Mouse (Mus musculus) forebrain, embryonic 14.5 days (tissue): ENCODE measurements around the gene Gm3285. TPM values are rescaled to one million over a fixed set of nuclear protein-coding genes. Genes with fewer than 3 reads are reported as not detected.

Source experiments
- ATAC-seq: fragments of 200-750 bp; cut with Nextera tagmentation; 2 replicates; pipeline ENCODE4 v1.8.0; 2017; ENCODE audit warnings: mild to moderate bottlenecking, moderate library complexity
- DNase-seq: peaks from one replicate; pipeline ENCODE4 v3.0.0-alpha.2; 2015; ENCODE audit warnings: low spot score
- H3K27ac ChIP-seq: fragments of 300-500 bp; sonication (generic); 2 replicates; pipeline ENCODE4 v1.5.1; 2014; ENCODE audit warnings: low read depth, mild to moderate bottlenecking, control low read depth, low read length, moderate library complexity
- H3K27me3 ChIP-seq: fragments of 300-500 bp; sonication (generic); replicated peaks from 2 replicates; pipeline ENCODE4 v1.6.1; 2014; ENCODE audit warnings: low read length, control low read depth, mixed read lengths; ENCODE audit not compliant: control insufficient read depth, insufficient read depth
- H3K36me3 ChIP-seq: fragments of 300-500 bp; sonication (generic); 2 replicates; pipeline ENCODE4 v1.6.1; 2014; ENCODE audit warnings: low read length, control low read depth; ENCODE audit not compliant: control insufficient read depth, insufficient read depth
- H3K4me1 ChIP-seq: fragments of 300-500 bp; sonication (generic); 2 replicates; pipeline ENCODE4 v1.6.1; 2014; ENCODE audit warnings: antibody characterized with exemption, low read length, control low read depth; ENCODE audit not compliant: control insufficient read depth, insufficient read depth
- H3K4me2 ChIP-seq: fragments of 300-500 bp; sonication (generic); 2 replicates; pipeline ENCODE4 v1.6.1; 2014; ENCODE audit warnings: mild to moderate bottlenecking, control low read depth, low read length
- H3K4me3 ChIP-seq: fragments of 300-500 bp; sonication (generic); 2 replicates; pipeline ENCODE4 v1.5.1; 2014; ENCODE audit warnings: low read depth, low read length, control low read depth
- H3K9ac ChIP-seq: fragments of 300-500 bp; sonication (generic); 2 replicates; pipeline ENCODE4 v1.6.1; 2014; ENCODE audit warnings: mild to moderate bottlenecking, low read length, control low read depth, moderate library complexity
- H3K9me3 ChIP-seq: fragments of 300-500 bp; sonication (generic); replicated peaks from 2 replicates; pipeline ENCODE4 v1.6.1; 2016; ENCODE audit warnings: low read length, control low read depth, mixed read lengths; ENCODE audit not compliant: control insufficient read depth
- WGBS: fragments of 180-500 bp; shearing (Covaris S2); extraction: QIAGEN DNeasy Blood & Tissue Kit; methylation state at CpG from one replicate; pipeline ENCODE4 v1.1.7; 2014; 5-methylcytosine and 5-hydroxymethylcytosine counted together
- polyA plus RNA-seq: library from polyadenylated mRNA; unstranded; fragments of >200 nt; fragmentation: Nextera tagmentation; extraction: Ambion mirVana; gene quantifications from 2 replicates; pipeline ENCODE4 v1.2.1, GENCODE M21; 2014

Gm3285 gene
- polyA plus RNA-seq, 1 experiment from 2014 or later: not detected

GRCm38 (mm10) chr10:77882553-77882952, 20.8 kb downstream of the Gm3285 start:
- 89% methylated on average over 5 of the region's 5 CpGs for WGBS
- Histone ChIP-seq H3K4me1 (no peaks in the 10 kb centered on the region), H3K27ac (no peak overlapping the region), H3K9me3 (no peaks in the 10 kb centered on the region), H3K9ac (no peak overlapping the region), H3K27me3 (no peaks in the 10 kb centered on the region), H3K36me3 (no peaks in the 10 kb centered on the region), H3K4me2 (no peak overlapping the region), H3K4me3 (no peak overlapping the region)
- DNase-seq (no peak), ATAC-seq (no peak)

DNA sequence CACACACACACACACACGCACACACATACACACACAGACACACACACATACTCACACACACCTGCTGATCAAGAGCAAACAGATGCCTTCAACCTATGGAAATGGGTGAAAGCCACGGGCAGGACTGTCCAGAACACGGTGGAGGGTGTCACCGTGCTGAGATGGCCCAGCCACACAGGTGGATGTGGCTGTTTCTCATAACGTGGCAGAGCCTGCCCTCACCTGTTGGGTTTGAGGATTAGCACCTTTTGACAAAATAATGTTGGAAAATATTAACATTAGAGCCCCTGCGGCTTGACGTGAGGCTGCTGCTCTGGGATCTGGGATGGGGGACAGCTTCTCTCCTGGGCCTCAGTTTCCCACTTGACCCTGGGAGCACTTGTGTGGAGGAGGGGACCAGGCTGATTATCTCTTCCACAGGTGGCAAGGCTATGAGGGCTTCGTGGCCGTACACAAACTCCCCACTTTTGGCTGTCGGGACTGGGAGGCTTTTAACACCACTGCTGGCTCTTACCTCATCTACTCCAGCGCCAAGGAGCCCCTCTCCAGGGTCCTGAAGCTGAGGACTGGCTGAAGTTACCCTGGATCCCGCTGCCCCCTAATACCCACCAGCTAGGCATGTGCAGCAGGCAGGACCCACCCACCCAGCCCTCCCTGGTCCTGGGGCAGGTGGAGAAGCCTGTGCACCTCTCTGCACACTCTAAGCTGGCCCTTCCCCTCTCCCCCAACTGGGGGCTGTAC, 24.4 kb downstream of the Gm3285 start:
- Histone ChIP-seq H3K36me3 (no peaks in the 10 kb centered on the region), H3K27ac (no peak overlapping the region), H3K4me2 (no peak overlapping the region), H3K4me1 (no peaks in the 10 kb centered on the region), H3K27me3 (no peaks in the 10 kb centered on the region), H3K9me3 (no peaks in the 10 kb centered on the region), H3K4me3 (no peak overlapping the region), H3K9ac (no peak overlapping the region)
- WGBS: 64% methylated on average over 12 of the region's 12 CpGs
- DNase-seq: no peak
- ATAC-seq: no peak

DNA sequence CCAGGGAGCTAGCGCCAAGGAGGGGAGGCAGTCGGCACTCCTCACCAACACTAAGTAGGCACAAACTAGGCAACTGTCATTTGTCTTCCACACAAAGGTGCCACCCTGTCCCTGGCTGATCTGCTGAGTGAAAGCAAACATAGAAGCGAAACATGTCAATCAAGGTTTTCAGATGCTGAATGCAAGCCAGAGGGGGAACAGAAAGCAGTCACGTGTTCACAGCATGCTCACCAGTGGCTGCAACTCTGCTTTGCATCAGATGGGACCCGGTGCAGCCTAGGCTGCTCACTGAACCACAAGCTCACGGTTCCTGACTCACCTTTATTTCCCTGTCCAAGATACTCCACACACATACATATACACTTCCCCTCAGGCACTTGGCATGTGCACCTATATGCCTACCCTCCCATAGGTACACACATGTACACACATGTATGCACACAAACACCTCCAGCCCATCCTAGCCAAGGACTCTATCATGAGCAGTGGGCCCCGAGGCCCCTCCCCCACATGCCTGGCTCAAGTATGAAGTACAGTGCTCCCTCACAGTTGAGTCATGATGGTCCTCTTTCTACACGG, 29.3 kb downstream of the Gm3285 start:
- H3K4me3 ChIP-seq: no peak overlapping the region
- ATAC-seq: no peak
- no peak overlapping the region for H3K4me2 ChIP-seq
- H3K27ac ChIP-seq: no peak overlapping the region
- 81% methylated on average over 8 of the region's 8 CpGs for WGBS
- H3K4me1 ChIP-seq: no peaks in the 10 kb centered on the region
- H3K36me3 ChIP-seq: no peaks in the 10 kb centered on the region
- H3K9ac ChIP-seq: no peak overlapping the region
- H3K9me3 ChIP-seq: no peaks in the 10 kb centered on the region
- no peaks in the 10 kb centered on the region for H3K27me3 ChIP-seq
- DNase-seq: no peak

DNA sequence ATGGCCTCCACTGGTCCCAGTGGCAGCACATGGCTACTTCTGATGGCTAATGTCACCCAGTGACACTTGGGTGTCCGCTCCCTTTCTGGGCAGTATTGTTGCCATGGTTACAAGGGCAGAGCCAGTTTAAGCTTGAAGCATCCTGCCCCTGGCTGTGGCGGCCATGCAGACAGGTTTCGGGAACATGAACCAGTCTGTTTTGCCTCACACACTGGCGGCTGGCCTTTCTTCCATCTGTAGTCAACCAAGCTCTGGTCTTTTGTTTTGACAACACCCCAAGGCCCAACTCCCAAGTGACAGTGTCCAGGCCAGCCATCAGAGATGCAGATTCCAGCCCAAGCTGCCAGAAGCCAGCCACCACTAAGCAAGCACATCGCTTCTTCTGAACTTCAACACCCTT, 33.8 kb downstream of the Gm3285 start:
- H3K9me3 ChIP-seq: no peaks in the 10 kb centered on the region
- no peak overlapping the region for H3K9ac ChIP-seq
- no peak overlapping the region for H3K27ac ChIP-seq
- H3K4me2 ChIP-seq: no peak overlapping the region
- no peaks in the 10 kb centered on the region for H3K27me3 ChIP-seq
- H3K36me3 ChIP-seq: no peaks in the 10 kb centered on the region
- ATAC-seq: no peak
- DNase-seq: peak; percentile 14
- WGBS: 77% methylated on average over 5 of the region's 5 CpGs
- H3K4me3 ChIP-seq: no peak overlapping the region
- no peaks in the 10 kb centered on the region for H3K4me1 ChIP-seq

DNA sequence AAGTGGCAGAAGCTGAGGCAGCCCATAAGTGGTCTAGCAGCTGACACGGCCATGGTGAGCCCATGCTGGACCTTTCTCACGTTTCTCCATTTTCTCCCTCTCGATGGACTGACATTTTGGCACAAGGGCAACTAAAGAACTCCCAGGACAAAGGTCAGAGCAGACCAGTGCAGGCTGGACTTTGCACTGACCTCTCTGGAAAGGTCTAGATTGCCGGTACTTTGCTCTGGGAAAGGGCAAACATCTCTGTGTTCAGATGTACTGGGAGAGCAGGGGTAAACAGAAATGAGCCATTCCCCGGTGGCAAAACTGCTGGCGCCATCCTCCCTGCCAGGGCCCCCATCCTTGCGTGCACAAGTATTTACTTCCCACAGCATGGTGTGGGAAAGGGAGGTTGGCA, 38.4 kb downstream of the Gm3285 start:
- DNase-seq: no peak
- no peak for ATAC-seq
- WGBS: 81% methylated on average over 7 of the region's 7 CpGs
- Histone ChIP-seq H3K27me3 (no peaks in the 10 kb centered on the region), H3K4me2 (no peak overlapping the region), H3K4me3 (no peak overlapping the region), H3K9ac (no peak overlapping the region), H3K36me3 (no peaks in the 10 kb centered on the region), H3K27ac (no peak overlapping the region), H3K4me1 (no peaks in the 10 kb centered on the region), H3K9me3 (no peaks in the 10 kb centered on the region)

GRCm38 (mm10) chr10:77900903-77901818, 39.4 kb downstream of the Gm3285 start:
- H3K27ac ChIP-seq: no peak overlapping the region
- no peaks in the 10 kb centered on the region for H3K4me1 ChIP-seq
- ATAC-seq: no peak
- H3K4me2 ChIP-seq: peak overlapping the region; percentile 82; the same call in 1 of the 2 replicates
- no peaks in the 10 kb centered on the region for H3K9me3 ChIP-seq
- no peak for DNase-seq
- 0 out of 2 replicates have a peak overlapping the region, but pooled peaks have one; percentile 71 for H3K9ac ChIP-seq
- WGBS: 84% methylated on average over 27 of the region's 27 CpGs
- H3K36me3 ChIP-seq: no peaks in the 10 kb centered on the region
- H3K27me3 ChIP-seq: no peaks in the 10 kb centered on the region
- H3K4me3 ChIP-seq: peak overlapping the region; percentile 51; the same call in 1 of the 2 replicates

- under 1% methylated on average over 14 of the region's 14 CpGs for WGBS
- 0 out of 2 replicates have a peak overlapping the region, but pooled peaks have one; percentile 1 for H3K27ac ChIP-seq
- peak overlapping the region; percentile 71 for H3K9ac ChIP-seq
Measured at GRCm38 (mm10) chr10:77901871-77902210, 40.1 kb downstream of the Gm3285 start.

DNA sequence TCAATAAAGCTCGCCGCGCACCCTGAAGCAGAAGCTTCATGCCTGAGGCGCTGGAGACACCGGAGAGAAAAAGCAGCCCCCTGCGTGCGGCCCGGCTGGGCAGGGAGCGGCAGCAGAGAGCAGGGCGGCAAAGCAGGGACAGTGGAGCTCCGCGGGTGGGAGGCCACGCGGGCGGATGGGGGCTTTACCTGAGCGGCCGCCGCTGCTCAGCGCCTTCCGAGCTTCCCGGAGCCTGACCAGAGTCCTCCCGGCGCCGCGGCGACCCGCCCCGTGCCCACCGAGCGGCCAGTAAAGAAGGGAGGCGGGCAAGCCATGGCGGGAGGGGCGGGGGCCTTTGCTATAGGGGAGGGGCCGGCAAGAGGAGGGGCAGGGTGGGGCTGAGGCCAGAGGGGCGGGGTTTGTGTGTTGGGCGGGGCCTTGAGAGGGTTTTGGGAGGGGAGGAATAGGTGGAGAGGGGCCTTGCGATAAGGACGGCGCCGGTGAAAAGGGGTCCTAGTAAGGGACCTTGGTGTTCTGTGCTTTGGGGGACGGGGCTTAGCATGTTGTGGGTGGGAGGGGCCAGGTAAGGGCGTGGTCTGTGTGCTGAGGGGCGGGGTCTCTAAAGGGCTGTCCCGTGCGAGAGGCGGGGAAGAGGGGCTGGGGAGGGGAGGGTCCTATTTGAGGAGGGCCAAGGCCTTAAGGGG, 40.6 kb downstream of the Gm3285 start, which contains the start of gene Lrrc3:
Gene Lrrc3 (minus strand): TSS at position 326 of the 683 bp plus-strand sequence.
- peak within 1 kb of the TSS; percentile 1; the same call in 1 of the 2 replicates for H3K27ac ChIP-seq
- ATAC-seq: peak; percentile 79
- peak within 1 kb of the TSS; percentile 51 for H3K4me3 ChIP-seq
- H3K4me2 ChIP-seq: peak within 1 kb of the TSS; percentile 82
- H3K4me1 ChIP-seq: no peaks in the 10 kb centered on the region
- H3K9ac ChIP-seq: peak within 1 kb of the TSS; percentile 71
- WGBS: under 1% methylated on average over 46 of the region's 46 CpGs
- no peaks in the 10 kb centered on the region for H3K9me3 ChIP-seq
- no peaks in the 10 kb centered on the region for H3K27me3 ChIP-seq
- peak; percentile 66 for DNase-seq
- no peaks in the 10 kb centered on the region for H3K36me3 ChIP-seq

More at GRCm38 (mm10) chr10:77901871-77902210, 40.1 kb downstream of the Gm3285 start:
- DNase-seq (no peak), ATAC-seq (peak; percentile 35; the same call in 1 of the 2 replicates)
- H3K27me3 ChIP-seq: no peaks in the 10 kb centered on the region
- peak overlapping the region; percentile 82 for H3K4me2 ChIP-seq
- H3K9me3 ChIP-seq: no peaks in the 10 kb centered on the region
- peak overlapping the region; percentile 51 for H3K4me3 ChIP-seq
- H3K36me3 ChIP-seq: no peaks in the 10 kb centered on the region
- no peaks in the 10 kb centered on the region for H3K4me1 ChIP-seq
